In the genomic region with DNA sequence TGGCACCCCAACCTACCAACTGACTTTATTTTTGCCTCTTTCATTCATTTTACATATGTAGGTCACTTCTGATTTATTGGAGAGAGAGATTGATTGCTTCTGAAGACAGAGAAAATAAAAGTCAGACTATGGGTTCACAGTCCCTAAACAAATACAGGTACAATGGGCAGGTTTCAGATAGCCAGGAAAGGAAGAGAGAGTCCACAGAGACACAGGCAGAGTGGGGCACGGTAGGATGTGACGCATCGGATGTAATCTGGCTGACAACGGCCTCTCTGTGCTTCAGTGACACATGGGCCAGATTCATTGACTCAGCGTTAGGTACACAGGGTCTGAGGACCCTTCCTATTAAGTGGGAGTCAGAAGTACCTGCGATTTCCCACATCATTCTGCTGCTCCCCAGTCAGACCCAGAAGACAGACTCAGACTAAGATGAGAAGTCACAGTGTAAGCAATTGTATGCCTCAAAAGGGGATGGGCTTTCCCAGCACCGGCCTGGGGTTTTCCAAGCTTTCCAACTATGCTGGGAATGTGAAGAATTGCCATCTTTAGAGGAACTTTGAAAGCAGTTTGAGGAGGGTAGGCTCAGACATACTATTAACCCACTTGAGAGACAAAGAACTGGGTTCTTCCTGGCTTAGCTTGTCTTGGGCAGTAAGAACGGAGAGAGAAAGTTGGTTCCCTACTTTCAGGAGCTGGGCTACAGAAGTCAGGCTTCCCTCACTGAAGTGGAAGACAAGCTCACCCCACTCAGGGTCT, we compare ENCODE assay signal across 18 mouse cellular contexts.
DNase-seq lines count a peak whose midpoint lies in the region; ATAC-seq and TF ChIP-seq lines count a peak whose summit lies in the region.
"Had no signal": no experiment of that assay in that cellular context is flagged by ENCODE, and none has a peak within 500 bp of the region (broad histone marks: within the 10 kb centered on the region; RNA-seq: fewer than 3 reads in every experiment).

No protein-coding gene starts in this region.

- no peak for TF ChIP-seq POLR2A in liver, adult 2 months (IDR thresholded peaks at IDR 0.05; ENCODE audit: extremely low read depth, insufficient read depth, low read length)
- no peak for TF ChIP-seq POLR2A in embryonic fibroblast, embryonic 13.5 days (IDR thresholded peaks at IDR 0.05; ENCODE audit: low read depth, low read length)

- peaks cover 6% of the 10 kb centered on the region for H3K36me3 ChIP-seq in heart, embryonic 10.5 days
- 0 out of 2 replicates have a peak, but pooled peaks cover 3% of the 10 kb centered on the region for H3K36me3 ChIP-seq in liver, adult 2 months (ENCODE audit: control insufficient read depth, insufficient read depth, low read length)
- H3K36me3 ChIP-seq in liver, embryonic 12.5 days: no peaks in the 10 kb centered on the region
- H3K36me3 ChIP-seq: hindbrain, embryonic 15.5 days had no signal

- peaks cover 18% of the 10 kb centered on the region; the same call in 1 of the 2 replicates for H3K79me2 ChIP-seq in liver, adult 2 months (ENCODE audit: control insufficient read depth, insufficient read depth, low read length)

- H3K4me3 ChIP-seq in heart, embryonic 10.5 days: no peak overlapping the region
- no peak overlapping the region for H3K4me3 ChIP-seq in liver, adult 2 months (ENCODE audit: insufficient read depth, low read depth, low read length)
- H3K4me3 ChIP-seq in liver, embryonic 12.5 days: no peak overlapping the region
- no peak overlapping the region for H3K4me3 ChIP-seq in embryonic fibroblast, embryonic 13.5 days (ENCODE audit: insufficient read depth, low read length)
- H3K4me3 ChIP-seq: hindbrain, embryonic 15.5 days; layer of hippocampus, adult 2 months; left cerebral cortex, adult 2 months; limb, embryonic 13.5 days had no signal

- TF ChIP-seq CTCF in liver, adult 2 months (IDR thresholded peaks at IDR 0.05; ENCODE audit: low read depth, low read length): no peak
- no peak for TF ChIP-seq CTCF in embryonic fibroblast, embryonic 13.5 days (IDR thresholded peaks at IDR 0.05; ENCODE audit: borderline replicate concordance, insufficient read depth, low read length)

- H3K9ac ChIP-seq in liver, adult 2 months (ENCODE audit: low read depth, low read length): 0 out of 2 replicates have a peak overlapping the region, but pooled peaks have one; percentile 18
- H3K9ac ChIP-seq in liver, embryonic 12.5 days: no peak overlapping the region
- H3K9ac ChIP-seq: hindbrain, embryonic 15.5 days; limb, embryonic 13.5 days had no signal

- H3K9me3 ChIP-seq in heart, embryonic 10.5 days: no peaks in the 10 kb centered on the region
- no peaks in the 10 kb centered on the region for H3K9me3 ChIP-seq in liver, embryonic 12.5 days (replicated peaks)
- H3K9me3 ChIP-seq: hindbrain, embryonic 15.5 days; limb, embryonic 13.5 days had no signal

- H3K27ac ChIP-seq in heart, embryonic 10.5 days: peak overlapping the region; percentile 25; the same call in 1 of the 2 replicates
- H3K27ac ChIP-seq in liver, adult 2 months (replicated peaks; ENCODE audit: insufficient read depth, low read depth, low read length): peak overlapping the region; percentile 96
- no peak overlapping the region for H3K27ac ChIP-seq in liver, embryonic 12.5 days
- peak overlapping the region; percentile 83 for H3K27ac ChIP-seq in embryonic fibroblast, embryonic 13.5 days (ENCODE audit: insufficient read depth, low read length)
- H3K27ac ChIP-seq: hindbrain, embryonic 15.5 days; layer of hippocampus, adult 2 months; left cerebral cortex, adult 2 months; limb, embryonic 13.5 days; macrophage had no signal

- 41% methylated on average over 8 of the region's 8 CpGs for WGBS in heart, embryonic 10.5 days
- 24% methylated on average over 8 of the region's 8 CpGs for WGBS in liver, adult 2 months
- WGBS in liver, embryonic 12.5 days (ENCODE audit: insufficient replicate concordance): 58% methylated on average over 8 of the region's 8 CpGs

- H3K27me3 ChIP-seq in heart, embryonic 10.5 days (ENCODE audit: insufficient read depth, poor library complexity, severe bottlenecking): no peaks in the 10 kb centered on the region
- H3K27me3 ChIP-seq in liver, adult 2 months (ENCODE audit: control insufficient read depth, insufficient read depth, low read length): no peaks in the 10 kb centered on the region
- no peaks in the 10 kb centered on the region for H3K27me3 ChIP-seq in liver, embryonic 12.5 days (replicated peaks)
- H3K27me3 ChIP-seq: hindbrain, embryonic 15.5 days; limb, embryonic 13.5 days had no signal

- ATAC-seq in liver, embryonic 12.5 days: no peak
- ATAC-seq: activated CD4-positive, CD25-positive, alpha-beta regulatory T cell, adult 4 months; midbrain, embryonic 16.5 days had no signal

- DNase-seq in heart, embryonic 10.5 days (ENCODE audit: low spot score): no peak
- no peak for DNase-seq in heart, postnatal 4 days
- peak; percentile 76 for DNase-seq in liver, adult 2 months (ENCODE audit: extremely low read depth, low read depth, low spot score)
- peak; percentile 94 for DNase-seq in Muller cell, postnatal 12 days (ENCODE audit: inconsistent ontology term)
- DNase-seq in ovary, postnatal 36 days (ENCODE audit: low spot score): no peak
- DNase-seq in spleen, postnatal 14 days (ENCODE audit: low spot score in 2 of 2): no peak
- DNase-seq: B cell, adult 2 months; cerebellum, adult 2 months; gastrocnemius, postnatal 25 days had no signal

- H3K4me2 ChIP-seq in liver, embryonic 12.5 days: no peak overlapping the region
- H3K4me2 ChIP-seq: hindbrain, embryonic 15.5 days; limb, embryonic 13.5 days had no signal

- peaks cover 47% of the 10 kb centered on the region for H3K4me1 ChIP-seq in heart, embryonic 10.5 days
- peaks cover 46% of the 10 kb centered on the region for H3K4me1 ChIP-seq in liver, adult 2 months (ENCODE audit: control insufficient read depth, insufficient read depth, low read length)
- H3K4me1 ChIP-seq in liver, embryonic 12.5 days: no peaks in the 10 kb centered on the region; the same call in 1 of the 2 replicates
- H3K4me1 ChIP-seq in embryonic fibroblast, embryonic 13.5 days (ENCODE audit: control insufficient read depth, insufficient read depth, low read length): peaks cover 33% of the 10 kb centered on the region
- H3K4me1 ChIP-seq: hindbrain, embryonic 15.5 days had no signal

Comparison
In these comparisons a context has a peak if more than half of its experiments do, and no peak if none do; other contexts are left out.
1. DNase-seq: peak in liver, adult 2 months (single experiment) and Muller cell, postnatal 12 days (single experiment); none in heart, embryonic 10.5 days (single experiment), heart, postnatal 4 days (single experiment), ovary, postnatal 36 days (single experiment) and spleen, postnatal 14 days (0 of 2).